Mouse (Mus musculus) heart, embryonic 12.5 days (tissue): ENCODE results near the gene Rab3ip. TPM values are rescaled to one million over a fixed set of nuclear protein-coding genes. Genes with fewer than 3 reads are reported as not detected.

ENCODE experiments used
- ATAC-seq: fragments of 200-750 bp; cut with Nextera tagmentation; 2 replicates; pipeline ENCODE4 v1.8.0; 2017; ENCODE audit warnings: moderate TSS enrichment, moderate library complexity; ENCODE audit not compliant: insufficient number of reproducible peaks, low FRiP score
- H3K27ac ChIP-seq: fragments of 300-500 bp; sonication (generic); 2 replicates; pipeline ENCODE4 v1.5.1; 2016; ENCODE audit warnings: mild to moderate bottlenecking, moderate library complexity; ENCODE audit not compliant: poor library complexity, severe bottlenecking
- H3K27me3 ChIP-seq: fragments of 300-500 bp; sonication (generic); replicated peaks from 2 replicates; pipeline ENCODE4 v1.6.1; 2016; ENCODE audit warnings: mild to moderate bottlenecking, moderate library complexity
- H3K36me3 ChIP-seq: fragments of 300-500 bp; sonication (generic); 2 replicates; pipeline ENCODE4 v1.6.1; 2016; ENCODE audit warnings: mild to moderate bottlenecking, moderate library complexity
- H3K4me1 ChIP-seq: fragments of 300-500 bp; sonication (generic); replicated peaks from 2 replicates; pipeline ENCODE4 v1.6.1; 2016; ENCODE audit warnings: mild to moderate bottlenecking
- H3K4me2 ChIP-seq: fragments of 300-500 bp; sonication (generic); 2 replicates; pipeline ENCODE4 v1.6.1; 2016; ENCODE audit warnings: mild to moderate bottlenecking, moderate library complexity
- H3K4me3 ChIP-seq: fragments of 300-500 bp; sonication (generic); 2 replicates; pipeline ENCODE4 v1.5.1; 2016; ENCODE audit warnings: mild to moderate bottlenecking
- H3K9ac ChIP-seq: fragments of 300-500 bp; sonication (generic); 2 replicates; pipeline ENCODE4 v1.6.1; 2016; ENCODE audit warnings: mild to moderate bottlenecking, moderate library complexity
- H3K9me3 ChIP-seq: fragments of 300-500 bp; sonication (generic); replicated peaks from 2 replicates; pipeline ENCODE4 v1.6.1; 2016; ENCODE audit warnings: mild to moderate bottlenecking, moderate library complexity
- WGBS: fragments of 180-500 bp; shearing (Covaris S2); methylation state at CpG from one replicate; pipeline ENCODE4 v1.1.7; 2016; 5-methylcytosine and 5-hydroxymethylcytosine counted together
- polyA plus RNA-seq: library from polyadenylated mRNA; unstranded; fragments of >200 nt; fragmentation: Nextera tagmentation; extraction: Ambion mirVana; gene quantifications from 2 replicates; pipeline ENCODE4 v1.2.1, GENCODE M21; 2016

Gene Rab3ip
- polyA plus RNA-seq, 1 experiment from 2014 or later = 65.7 TPM

DNA sequence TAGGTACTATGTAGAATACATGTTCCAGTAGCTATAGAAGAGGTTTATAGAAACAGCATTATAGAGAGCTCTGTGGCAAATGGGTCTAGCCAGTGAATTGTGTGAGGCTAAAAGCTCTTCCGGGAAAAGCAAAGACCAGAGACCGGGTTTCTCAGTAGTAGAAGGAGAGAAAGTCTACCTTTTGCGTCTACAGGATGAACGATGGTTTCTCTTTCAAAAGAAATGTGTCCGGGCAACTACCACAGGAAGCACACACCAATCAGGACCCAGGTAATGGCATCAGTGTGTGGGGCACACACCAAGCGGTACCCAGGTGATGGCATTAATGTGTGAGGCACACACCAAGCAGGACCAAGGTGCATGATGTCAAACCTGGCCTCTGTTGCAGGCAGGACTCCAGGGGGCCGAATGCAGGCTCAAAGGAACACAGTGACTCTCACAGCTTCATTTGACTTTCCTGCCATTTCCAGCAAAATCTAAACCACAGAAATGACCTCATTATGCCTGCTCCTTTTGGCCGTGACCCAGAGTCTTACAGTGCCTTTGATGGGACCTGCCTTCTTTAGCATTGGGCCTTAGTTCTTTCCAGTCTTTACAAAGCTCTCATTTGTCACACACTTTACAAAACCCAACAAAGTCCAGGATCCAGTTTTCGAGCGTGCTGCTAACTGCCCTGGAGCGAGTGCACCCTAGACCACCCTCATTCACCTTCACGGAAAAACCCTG lies 55.3 kb downstream of the Rab3ip start:
- Histone ChIP-seq H3K9me3 (no peaks in the 10 kb centered on the region), H3K4me2 (no peak overlapping the region), H3K4me3 (no peak overlapping the region), H3K27me3 (no peaks in the 10 kb centered on the region), H3K27ac (no peak overlapping the region), H3K4me1 (no peaks in the 10 kb centered on the region), H3K9ac (no peak overlapping the region), H3K36me3 (no peaks in the 10 kb centered on the region)
- no peak for ATAC-seq
- 83% methylated on average over 12 of the region's 12 CpGs for WGBS

DNA sequence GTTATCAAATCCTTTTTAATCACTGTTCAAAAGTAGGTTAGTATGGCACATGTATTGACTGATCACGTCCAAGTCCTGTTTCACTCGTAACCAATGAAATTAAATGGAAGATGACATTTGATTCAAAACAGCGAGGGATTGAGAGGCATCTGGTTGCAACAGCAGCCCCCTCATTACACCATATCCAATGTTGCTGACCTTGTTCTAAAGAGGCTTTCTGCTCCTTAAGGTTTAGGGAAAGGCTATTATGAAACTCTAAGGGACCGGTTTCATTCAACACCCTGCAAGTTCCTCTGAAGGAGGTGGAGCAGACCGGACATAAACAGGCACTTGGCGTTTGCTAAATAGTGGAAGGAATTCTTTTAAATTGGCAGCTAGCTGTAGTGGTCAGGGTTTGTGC lies 56.0 kb downstream of the Rab3ip start:
- no peaks in the 10 kb centered on the region for H3K9me3 ChIP-seq
- H3K4me1 ChIP-seq = no peaks in the 10 kb centered on the region
- WGBS = 74% methylated on average over 6 of the region's 6 CpGs
- H3K4me2 ChIP-seq = no peak overlapping the region
- H3K27ac ChIP-seq = no peak overlapping the region
- no peak for ATAC-seq
- H3K9ac ChIP-seq = no peak overlapping the region
- no peaks in the 10 kb centered on the region for H3K27me3 ChIP-seq
- no peak overlapping the region for H3K4me3 ChIP-seq
- no peaks in the 10 kb centered on the region for H3K36me3 ChIP-seq

DNA sequence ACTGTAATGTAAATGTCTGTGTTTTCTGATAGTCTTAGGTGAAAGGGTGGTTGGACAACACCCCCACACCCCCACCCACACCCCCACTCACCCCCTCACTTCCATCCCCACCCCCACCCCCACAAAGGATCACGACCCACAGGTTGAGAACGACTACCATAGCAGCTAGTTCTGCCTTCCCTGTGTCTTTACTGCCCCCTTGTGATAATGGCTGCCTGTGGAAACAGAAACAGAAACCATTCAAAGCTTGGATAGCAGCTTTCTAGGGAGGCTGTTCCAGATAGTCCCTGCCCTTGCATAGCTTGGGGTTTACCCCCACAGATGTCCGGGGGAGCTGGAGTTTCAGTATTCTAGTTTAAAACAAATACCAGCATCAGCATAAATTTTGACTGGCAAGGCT lies 56.8 kb downstream of the Rab3ip start:
- Histone ChIP-seq H3K4me3 (no peak overlapping the region), H3K4me2 (no peak overlapping the region), H3K27ac (no peak overlapping the region), H3K9ac (no peak overlapping the region), H3K36me3 (no peaks in the 10 kb centered on the region), H3K9me3 (no peaks in the 10 kb centered on the region), H3K27me3 (no peaks in the 10 kb centered on the region), H3K4me1 (no peaks in the 10 kb centered on the region)
- WGBS = 18% methylated on average over 3 of the region's 3 CpGs
- ATAC-seq = no peak

DNA sequence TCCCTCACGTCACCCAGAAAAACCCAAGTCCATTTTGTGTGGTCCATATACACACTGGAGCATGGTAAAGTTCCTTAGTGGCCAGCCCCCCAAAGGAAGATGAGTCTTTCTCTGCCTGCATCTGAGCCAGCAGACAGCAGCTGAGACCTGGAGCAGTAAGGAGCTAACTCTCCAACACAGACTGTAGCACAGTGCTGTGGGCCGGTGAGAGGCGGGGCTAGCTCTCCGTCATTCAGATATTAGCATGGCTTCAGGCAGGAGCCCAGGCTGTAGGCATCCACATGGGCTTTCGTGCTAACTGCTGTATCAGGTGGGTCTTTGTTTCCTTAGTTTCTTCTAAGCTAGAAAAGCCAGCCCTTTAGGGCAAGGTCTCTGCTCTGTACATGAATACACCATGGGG lies 60.0 kb downstream of the Rab3ip start:
- Histone ChIP-seq H3K27me3 (no peaks in the 10 kb centered on the region), H3K9me3 (no peaks in the 10 kb centered on the region), H3K27ac (no peak overlapping the region), H3K9ac (no peak overlapping the region), H3K4me2 (no peak overlapping the region), H3K4me1 (no peaks in the 10 kb centered on the region), H3K4me3 (no peak overlapping the region), H3K36me3 (no peaks in the 10 kb centered on the region)
- ATAC-seq = no peak
- WGBS = 54% methylated on average over 5 of the region's 5 CpGs

DNA sequence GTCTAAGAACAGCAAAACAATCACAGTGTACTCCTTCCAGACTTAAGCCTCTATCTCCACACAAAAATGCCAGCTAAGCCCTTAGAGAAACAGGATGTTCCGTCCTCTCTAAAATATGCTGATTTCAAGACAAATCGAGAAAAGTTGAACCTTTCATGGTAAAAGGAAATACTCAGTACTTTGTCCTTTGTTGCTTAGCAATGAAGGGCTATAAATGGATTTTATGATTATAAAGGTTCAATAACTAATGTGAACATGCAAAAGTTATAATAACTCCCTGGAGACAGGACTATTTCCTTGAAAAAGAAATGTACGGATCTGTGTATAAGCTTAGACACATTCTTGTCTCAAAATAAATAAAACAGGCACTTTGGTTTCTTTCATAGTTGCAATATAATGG lies 66.0 kb downstream of the Rab3ip start:
- no peak overlapping the region for H3K4me2 ChIP-seq
- H3K27ac ChIP-seq = no peak overlapping the region
- no peak overlapping the region for H3K9ac ChIP-seq
- H3K36me3 ChIP-seq = no peaks in the 10 kb centered on the region
- no peak for ATAC-seq
- WGBS = 65% methylated on average over 3 of the region's 3 CpGs
- H3K27me3 ChIP-seq = no peaks in the 10 kb centered on the region
- no peaks in the 10 kb centered on the region for H3K4me1 ChIP-seq
- H3K9me3 ChIP-seq = peaks cover 4% of the 10 kb centered on the region; the same call in 1 of the 2 replicates
- H3K4me3 ChIP-seq = no peak overlapping the region

DNA sequence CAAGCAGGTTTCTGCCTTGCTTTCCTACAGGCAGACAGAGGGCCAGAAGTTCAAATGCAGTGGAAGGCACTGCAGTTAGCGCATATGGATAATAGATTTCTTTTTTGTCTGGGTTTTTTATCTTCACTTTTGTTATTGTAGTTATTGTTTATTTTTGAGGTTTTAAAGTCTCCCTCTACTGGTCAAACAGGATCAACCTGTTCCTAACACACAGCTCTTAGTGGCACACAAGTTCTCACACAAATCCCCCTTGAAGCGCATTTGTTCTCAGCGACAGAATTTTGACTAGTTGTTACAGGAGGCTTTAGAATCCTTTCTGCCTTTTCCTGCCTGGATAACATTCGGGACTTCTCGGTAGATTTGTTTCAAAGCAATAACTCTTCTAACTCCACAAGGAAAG lies 67.0 kb downstream of the Rab3ip start:
- WGBS = 65% methylated on average over 5 of the region's 5 CpGs
- H3K4me1 ChIP-seq = no peaks in the 10 kb centered on the region
- no peaks in the 10 kb centered on the region for H3K27me3 ChIP-seq
- H3K9me3 ChIP-seq = peaks cover 4% of the 10 kb centered on the region; the same call in 1 of the 2 replicates
- H3K4me3 ChIP-seq = no peak overlapping the region
- H3K9ac ChIP-seq = no peak overlapping the region
- no peak for ATAC-seq
- H3K27ac ChIP-seq = no peak overlapping the region
- no peak overlapping the region for H3K4me2 ChIP-seq
- H3K36me3 ChIP-seq = no peaks in the 10 kb centered on the region

DNA sequence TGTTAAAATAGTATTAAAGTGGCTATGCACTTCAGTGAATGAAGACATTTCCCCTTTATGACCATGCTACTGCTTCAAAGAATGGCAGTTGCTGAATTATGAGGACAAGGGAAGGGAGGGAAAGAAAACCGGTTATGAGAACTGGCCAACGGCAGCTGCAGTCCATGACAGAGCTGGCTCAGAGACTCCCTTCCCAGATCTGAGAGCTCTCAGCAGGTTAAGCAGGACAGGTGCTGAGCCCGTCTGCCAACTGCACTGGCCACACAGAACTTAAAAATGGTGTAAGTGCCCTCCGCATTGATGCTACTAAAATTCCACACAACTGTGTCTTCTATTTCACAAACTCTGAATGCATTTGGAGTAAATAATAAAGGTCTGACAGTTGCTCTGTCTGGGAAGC lies 73.1 kb downstream of the Rab3ip start:
- Histone ChIP-seq H3K4me3 (no peak overlapping the region), H3K27ac (no peak overlapping the region), H3K9ac (no peak overlapping the region), H3K9me3 (peaks cover 4% of the 10 kb centered on the region; the same call in 1 of the 2 replicates), H3K27me3 (no peaks in the 10 kb centered on the region), H3K36me3 (no peaks in the 10 kb centered on the region), H3K4me2 (no peak overlapping the region), H3K4me1 (peaks cover 6% of the 10 kb centered on the region; the same call in 1 of the 2 replicates)
- no peak for ATAC-seq
- WGBS = 82% methylated on average over 4 of the region's 4 CpGs

DNA sequence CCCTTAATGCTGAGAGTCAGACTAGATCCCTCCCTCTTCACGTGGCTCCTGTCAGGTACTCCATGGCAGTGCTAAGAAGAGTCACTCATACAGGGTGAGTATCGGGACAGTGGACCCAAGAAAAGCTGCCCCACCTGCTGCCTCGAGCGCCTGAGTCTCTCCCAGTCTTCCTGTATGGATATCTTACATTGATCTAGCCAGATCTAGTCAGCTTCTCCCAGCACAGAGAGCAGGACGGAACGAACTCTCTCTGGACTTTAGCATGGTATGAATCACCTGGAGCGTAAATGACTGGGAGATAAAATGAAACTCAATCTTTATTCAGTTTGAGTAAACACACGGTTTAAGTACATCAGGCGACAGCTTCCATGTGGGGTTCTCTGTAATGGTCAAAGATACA lies 76.1 kb downstream of the Rab3ip start:
- Histone ChIP-seq H3K9me3 (no peaks in the 10 kb centered on the region), H3K4me1 (peaks cover 6% of the 10 kb centered on the region; the same call in 1 of the 2 replicates), H3K4me2 (no peak overlapping the region), H3K9ac (no peak overlapping the region), H3K36me3 (no peaks in the 10 kb centered on the region), H3K4me3 (no peak overlapping the region), H3K27ac (no peak overlapping the region), H3K27me3 (no peaks in the 10 kb centered on the region)
- 71% methylated on average over 9 of the region's 9 CpGs for WGBS
- no peak for ATAC-seq

DNA sequence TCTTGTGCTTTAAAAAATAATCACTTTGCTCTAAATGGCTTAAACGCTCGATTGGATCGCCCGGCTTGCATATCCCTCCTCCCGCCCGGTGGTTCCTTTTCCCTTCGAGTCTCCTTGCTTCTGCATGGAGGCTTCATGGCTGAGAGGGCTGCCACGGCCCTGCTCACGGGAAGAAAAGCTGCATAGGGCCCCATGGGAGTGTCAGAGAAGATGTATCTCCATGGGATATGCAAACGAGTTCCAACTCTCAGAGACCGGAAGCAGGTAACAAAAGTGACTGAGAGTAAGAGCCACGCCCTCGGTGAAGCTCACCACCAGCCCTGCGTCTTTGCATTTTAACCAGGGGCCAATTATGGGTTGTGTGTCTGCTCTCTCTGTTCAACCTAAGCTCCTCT lies 78.6 kb downstream of the Rab3ip start:
- ATAC-seq = no peak
- no peak overlapping the region for H3K27ac ChIP-seq
- no peak overlapping the region for H3K4me3 ChIP-seq
- no peaks in the 10 kb centered on the region for H3K27me3 ChIP-seq
- no peaks in the 10 kb centered on the region for H3K36me3 ChIP-seq
- WGBS = 77% methylated on average over 14 of the region's 14 CpGs
- no peaks in the 10 kb centered on the region for H3K9me3 ChIP-seq
- no peak overlapping the region for H3K9ac ChIP-seq
- peaks cover 6% of the 10 kb centered on the region; the same call in 1 of the 2 replicates for H3K4me1 ChIP-seq
- H3K4me2 ChIP-seq = no peak overlapping the region

DNA sequence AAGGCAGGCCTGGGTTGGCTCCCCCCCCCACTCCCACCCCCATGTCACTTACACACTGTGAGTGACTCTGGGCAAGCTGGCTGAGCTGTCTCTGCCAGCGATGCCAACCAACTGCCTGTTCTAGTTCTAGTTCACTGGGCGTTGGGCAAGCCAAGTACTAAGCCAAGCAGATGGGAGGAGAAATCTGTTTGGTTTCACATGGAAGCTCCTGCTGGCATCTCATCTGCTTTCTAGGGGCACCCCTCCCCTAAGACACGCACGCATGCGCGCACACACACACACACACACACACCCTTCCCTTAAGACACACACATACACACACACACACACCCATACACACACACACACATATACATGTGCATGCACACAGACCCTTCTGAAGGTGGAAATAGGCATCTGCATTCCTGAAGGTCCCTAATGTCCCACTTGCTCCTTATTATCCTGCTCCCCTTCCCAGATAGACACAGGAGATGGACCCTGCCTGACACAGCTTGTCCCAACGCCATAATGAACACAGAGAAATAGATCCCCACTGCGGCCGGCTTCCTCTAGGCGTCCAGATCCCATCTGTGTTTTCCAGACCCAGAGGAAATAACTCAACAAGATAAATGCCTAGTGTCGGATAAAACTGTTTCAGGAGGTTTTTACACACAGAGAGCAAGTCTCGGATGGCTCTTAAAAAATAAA lies 79.1 kb downstream of the Rab3ip start:
- Histone ChIP-seq H3K4me1 (peaks cover 6% of the 10 kb centered on the region; the same call in 1 of the 2 replicates), H3K4me3 (no peak overlapping the region), H3K9me3 (no peaks in the 10 kb centered on the region), H3K9ac (no peak overlapping the region), H3K36me3 (no peaks in the 10 kb centered on the region), H3K27me3 (no peaks in the 10 kb centered on the region), H3K4me2 (no peak overlapping the region), H3K27ac (no peak overlapping the region)
- 73% methylated on average over 12 of the region's 12 CpGs for WGBS
- ATAC-seq = no peak

DNA sequence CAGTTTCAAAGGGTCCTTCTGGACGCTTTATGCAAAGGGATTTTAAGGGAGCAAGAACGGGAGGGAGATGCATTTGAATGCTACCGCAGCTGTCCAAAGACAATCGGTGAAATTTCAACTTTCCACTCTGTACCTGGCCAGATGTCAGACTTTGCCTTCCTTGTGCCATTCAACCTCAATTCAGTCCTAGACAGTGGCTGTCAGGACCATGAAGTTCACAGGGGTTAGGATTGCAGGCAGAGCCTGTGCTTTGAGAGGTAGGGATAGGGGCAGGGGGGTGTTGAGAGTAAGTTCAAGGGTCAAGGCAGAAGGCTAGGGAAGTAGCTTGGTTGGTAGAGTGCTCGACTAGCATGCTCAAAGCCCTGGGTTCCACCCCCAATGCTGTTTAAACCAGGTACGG lies 79.8 kb downstream of the Rab3ip start:
- Histone ChIP-seq H3K9me3 (no peaks in the 10 kb centered on the region), H3K27ac (no peak overlapping the region), H3K36me3 (no peaks in the 10 kb centered on the region), H3K4me3 (no peak overlapping the region), H3K4me1 (peaks cover 6% of the 10 kb centered on the region; the same call in 1 of the 2 replicates), H3K4me2 (no peak overlapping the region), H3K27me3 (no peaks in the 10 kb centered on the region), H3K9ac (no peak overlapping the region)
- WGBS = 82% methylated on average over 6 of the region's 6 CpGs
- no peak for ATAC-seq
